Mouse (Mus musculus): ENCODE data around the gene Cdkal1.

Cdkal1 gene

DNA sequence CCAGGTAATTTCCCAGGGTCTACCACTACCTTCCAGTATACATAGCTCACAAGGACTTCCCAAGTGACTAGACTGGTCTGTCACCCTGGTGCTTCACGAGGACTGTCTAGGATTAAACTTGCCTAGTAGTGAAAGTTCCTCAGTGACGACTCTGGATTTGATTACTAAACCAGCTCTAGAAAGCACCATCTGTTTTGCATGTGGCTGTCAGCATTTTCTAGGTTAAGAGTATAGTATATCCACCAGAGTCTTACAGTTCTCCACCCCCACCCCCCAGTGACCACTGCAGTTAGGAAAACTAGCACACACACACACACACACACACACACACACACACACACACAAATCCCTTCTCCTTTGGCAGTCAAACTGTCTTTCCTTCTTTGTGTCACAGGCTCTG lies 670.9 kb downstream of the Cdkal1 start:
- DNase-seq (ENCODE audit: low spot score in 2 of 2): no peak

DNA sequence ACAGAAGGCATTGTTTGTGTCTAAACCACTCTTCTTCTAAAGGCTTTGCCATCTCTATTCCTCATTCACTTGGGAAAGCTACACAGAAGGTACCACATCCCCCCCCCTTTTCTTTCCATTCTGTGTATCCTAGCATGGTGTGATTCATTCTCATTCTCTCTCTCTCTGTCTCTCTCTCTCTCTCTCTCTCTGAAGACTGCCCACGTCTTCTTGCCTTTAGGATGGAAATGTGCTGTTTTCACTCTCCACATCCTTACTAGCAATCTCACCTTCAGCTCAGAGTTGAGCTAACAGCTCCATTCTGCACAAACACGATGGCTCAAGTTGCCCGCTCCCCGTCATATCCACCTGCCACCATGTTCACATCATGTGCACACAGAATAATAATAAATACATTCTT lies 675.6 kb downstream of the Cdkal1 start:
- DNase-seq (ENCODE audit: low spot score in 2 of 2): no peak

DNA sequence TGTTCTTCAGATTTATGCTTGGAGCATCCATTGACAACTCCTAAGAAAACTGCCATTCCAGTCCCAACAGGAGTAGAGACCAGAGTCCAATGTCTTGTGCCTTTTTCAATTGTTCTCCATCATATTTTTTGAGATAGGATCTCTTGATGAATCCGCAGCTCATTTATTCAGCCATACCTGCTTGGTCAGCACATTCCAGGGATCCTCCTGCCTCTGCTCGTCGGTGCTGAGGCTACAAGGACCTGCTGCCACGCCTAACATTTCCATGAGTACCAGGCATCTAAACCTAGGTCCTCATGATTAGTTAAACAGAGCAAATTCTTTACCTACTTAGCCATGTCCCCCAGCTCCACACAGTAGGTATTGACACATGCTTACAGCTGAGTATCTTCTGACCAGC lies 676.2 kb downstream of the Cdkal1 start:
- no peak for DNase-seq (ENCODE audit: low spot score in 2 of 2)

DNA sequence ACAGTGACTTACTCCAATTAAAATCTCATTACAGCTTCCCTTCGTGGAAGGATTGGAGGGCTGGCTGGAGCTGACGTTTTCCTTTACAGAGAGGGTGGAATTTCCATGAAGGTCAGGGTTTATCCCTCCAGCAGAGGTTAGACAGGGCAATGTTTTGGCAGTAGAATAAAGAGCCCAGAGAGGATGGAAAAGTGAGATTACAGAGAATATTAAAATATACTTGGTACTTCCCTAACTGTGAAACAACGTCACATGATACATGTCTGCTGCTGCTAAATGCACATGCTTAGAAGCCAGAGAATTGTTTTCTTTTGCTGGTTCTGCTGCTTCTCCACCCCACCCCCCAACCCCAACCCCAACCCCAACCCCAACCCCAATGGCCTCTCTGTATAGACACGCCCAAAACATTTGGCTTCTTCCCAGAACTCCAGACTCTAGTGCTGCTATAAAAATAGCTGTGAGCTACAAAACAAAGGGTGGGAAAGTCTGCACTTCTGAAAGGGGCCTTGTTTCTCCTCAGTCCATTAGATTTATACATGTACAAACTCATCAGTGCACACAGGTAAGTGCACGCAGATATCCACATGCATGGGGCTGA lies 677.5 kb downstream of the Cdkal1 start:
- DNase-seq (ENCODE audit: low spot score in 2 of 2): no peak

DNA sequence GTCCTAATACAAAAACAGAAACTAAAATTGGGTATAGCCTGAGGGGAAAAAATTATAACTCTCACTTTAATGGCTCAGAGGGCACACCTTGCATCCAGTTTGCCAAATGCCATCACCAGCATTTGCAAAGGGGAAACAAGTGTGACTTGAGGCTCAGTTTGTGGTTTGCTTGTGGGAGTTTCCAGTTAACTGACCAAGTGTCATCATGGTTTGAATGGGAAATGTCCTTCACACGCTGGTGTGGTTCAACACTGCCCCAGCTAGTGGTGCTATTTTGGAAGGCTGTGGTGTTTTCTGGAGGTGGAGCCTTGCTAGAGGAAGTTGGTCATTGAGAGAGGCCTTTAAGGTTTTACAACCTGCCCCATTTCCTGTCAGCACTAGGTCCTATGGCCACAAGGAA lies 686.1 kb downstream of the Cdkal1 start:
- DNase-seq (ENCODE audit: low spot score in 2 of 2): no peak

DNA sequence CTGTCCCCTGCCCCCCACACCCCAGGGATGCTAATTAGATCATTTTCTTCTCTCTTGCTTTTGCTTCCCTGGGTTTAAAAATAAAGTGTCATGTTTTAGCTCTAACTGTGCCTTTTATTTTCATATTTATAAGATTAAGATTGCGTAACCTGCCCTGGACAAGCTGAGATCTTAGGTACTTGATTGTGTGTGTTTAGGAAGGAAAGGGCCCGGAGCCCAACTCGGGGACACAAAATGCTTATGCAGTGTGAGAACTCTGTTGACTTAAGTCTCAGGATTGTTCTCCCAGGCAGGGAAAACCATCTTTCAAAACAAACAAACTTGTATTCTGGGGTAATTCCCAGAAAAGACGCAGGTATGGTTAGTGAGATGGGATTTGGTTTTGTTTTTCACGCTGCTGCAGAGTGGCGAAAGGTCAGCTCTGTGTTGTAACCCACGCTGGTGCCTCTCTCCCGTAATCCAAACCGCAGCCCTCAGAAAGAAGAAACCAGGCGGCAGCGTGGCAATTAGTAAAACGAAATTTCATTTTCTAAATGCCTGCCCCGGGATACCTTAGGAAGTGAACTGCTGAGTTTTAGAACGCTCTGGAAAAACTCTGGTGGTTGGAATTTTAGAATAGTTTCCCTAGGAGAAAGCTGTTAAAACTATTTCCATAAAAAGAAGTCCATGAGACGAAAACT lies 690.5 kb downstream of the Cdkal1 start:
- no peak for DNase-seq (ENCODE audit: low spot score in 2 of 2)

DNA sequence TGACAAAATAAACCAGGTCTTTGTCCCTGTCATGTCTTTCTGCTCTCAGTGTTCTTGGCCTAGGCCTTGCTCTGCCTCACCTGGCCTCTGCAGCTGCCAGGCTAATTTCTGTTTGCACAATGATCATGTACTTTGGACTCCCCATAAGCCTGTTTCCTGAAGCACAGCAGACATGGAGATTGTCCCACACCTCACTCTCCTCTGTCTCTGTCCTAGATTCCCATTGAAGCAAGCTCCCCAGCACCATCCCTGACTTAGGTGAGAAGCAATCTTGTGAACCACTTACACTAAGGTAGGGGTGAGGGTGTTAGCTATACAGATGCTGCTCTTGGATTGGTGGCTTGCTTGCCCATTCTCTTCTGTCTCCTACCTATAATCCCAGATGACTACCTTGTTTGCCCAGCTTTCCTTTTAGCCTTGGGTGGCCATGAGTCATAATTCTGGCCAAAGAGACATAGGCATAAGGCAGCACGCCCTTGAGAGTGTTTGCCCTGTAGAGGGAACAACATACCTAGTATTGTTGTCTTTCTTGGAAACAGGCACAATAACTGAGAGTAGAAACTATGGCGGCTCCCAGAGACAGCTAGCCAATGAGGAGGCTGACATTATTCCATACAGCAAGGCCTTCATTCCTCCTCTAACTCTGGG lies 692.5 kb downstream of the Cdkal1 start:
- DNase-seq (ENCODE audit: low spot score in 2 of 2): no peak

DNA sequence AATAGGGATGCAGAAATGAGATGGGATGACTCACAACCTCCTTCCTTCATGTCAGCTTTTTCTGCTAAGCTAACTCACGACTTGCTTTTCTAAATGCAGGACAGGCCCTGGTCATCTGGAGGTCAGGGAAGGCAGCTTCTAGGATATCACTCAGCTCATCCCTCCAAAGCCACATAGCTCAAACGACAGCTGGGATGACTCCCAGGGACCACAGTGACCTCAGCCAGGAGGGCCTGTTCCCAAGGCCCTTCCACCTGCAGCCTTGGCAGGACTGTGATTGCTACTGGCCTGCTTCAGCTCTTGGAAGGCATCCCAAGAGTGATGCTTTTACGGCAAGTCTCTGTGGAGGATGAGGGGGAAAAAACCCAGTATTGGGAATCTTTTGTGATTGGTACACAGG lies 693.0 kb downstream of the Cdkal1 start:
- DNase-seq (ENCODE audit: low spot score in 2 of 2): no peak

DNA sequence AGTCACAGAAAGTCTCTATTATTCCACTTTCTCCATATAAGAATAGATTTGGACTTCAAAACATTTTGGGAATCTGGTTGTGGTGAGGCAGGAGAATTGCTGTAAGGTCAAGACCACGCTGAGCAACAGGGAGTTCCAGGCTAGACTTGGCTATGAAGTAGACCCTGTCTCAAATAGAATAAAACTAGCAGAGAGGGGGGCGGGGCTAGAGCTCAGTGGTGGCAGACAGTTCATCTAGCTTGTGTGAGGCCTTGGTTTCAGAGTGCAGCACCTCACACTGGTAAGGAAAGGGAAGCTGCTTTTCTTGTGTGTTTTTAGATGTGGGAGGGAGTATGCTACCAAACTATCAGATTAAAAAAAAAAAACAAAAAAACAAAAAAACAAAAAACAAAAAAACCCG lies 694.0 kb downstream of the Cdkal1 start:
- DNase-seq (ENCODE audit: low spot score in 2 of 2): no peak

DNA sequence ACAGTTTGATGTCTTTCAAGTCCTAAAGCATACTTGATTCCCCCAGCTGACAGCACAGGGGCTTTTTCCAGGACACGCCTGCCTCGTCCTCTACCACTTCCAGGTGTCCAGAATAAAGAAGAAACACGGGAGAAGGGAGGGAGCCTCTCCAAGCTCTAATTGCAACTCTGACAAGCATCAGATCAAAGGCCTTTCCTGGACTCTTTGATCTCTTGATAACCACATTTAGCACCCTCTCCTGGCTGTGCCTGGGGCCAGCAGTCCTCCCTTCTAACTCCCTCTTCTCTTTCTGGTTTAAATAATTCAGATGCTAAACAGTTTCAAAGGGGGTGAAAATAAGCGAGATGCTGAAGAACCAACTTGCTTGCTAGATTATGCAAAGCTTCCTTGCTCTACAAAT lies 698.8 kb downstream of the Cdkal1 start:
- no peak for DNase-seq (ENCODE audit: low spot score in 2 of 2)

DNA sequence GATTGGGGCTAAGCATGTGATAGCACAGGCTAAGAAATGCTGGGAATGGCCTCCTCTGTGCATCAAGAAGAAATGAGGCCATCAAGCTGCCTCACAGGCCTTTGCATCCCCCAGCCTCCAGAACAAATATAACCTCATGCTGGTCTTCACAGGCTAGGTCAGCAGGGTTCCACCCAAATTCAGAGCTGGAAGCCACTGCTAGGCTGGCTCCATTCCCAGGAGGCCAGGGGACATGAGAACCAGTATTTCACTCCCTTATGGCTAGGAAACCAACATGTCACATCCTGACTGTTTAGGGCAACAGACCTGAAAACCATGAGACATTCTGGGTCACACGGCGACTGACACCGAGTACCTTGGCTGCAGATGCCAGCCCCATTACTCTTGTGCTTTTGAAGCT lies 700.2 kb downstream of the Cdkal1 start:
- DNase-seq (ENCODE audit: low spot score in 2 of 2): no peak

DNA sequence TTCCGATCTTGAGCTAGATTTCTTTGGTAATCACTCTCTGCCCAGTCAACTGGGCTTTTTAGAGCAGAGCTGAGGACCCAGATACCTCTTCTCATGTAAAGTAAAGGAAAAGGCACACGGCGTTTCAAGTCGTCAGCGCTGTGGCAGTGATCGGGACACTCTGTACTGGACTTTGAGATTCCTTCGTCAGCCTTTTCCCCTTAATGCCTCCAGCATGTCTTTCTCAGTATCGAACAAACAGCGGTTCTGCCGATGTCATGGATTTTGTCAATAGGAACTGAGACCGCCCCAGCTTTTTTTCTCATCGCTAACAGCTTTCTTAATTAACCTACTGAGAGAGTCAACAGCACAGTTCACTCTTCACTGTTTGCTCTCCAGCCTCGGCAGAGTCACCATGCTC lies 705.4 kb downstream of the Cdkal1 start:
- no peak for DNase-seq (ENCODE audit: low spot score in 2 of 2)

DNA sequence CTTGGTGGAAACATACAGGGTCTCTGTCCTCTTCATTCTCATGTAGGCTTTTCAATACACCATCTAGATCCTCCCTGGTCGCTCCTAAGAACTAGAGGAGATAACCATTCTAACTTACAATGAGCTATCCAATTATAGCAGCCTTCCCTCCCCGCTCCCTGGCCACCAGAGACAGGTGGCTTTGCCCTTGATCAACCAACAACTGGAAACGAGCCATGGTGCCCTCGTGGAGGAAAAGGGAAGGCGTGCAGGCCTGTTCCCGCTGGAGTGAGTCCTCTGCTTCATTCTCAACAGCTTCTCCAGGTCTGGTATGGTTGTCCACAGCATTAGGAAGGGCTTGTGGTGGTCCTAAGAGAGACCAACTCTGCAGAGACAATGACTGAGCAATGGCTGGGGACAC lies 706.1 kb downstream of the Cdkal1 start:
- DNase-seq (ENCODE audit: low spot score in 2 of 2): no peak

DNA sequence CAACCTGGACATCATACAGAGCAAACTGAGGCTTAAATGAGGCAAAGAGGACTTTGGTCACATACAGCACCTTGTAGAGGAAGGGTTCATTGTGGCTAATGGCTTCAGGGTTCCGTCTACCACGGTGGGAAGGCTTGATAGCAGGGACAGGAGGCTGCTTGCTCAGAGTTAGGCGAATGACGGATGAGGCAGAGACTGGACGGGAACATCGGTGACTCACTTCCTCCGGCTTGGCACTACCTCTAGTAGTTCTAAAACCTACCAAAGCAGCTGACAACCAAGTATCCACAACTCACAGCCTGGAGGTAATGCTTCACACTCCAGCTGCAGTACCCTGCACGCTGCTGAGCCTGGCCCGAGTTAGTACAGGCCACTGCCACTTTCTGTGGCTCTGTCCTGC lies 706.9 kb downstream of the Cdkal1 start:
- no peak for DNase-seq (ENCODE audit: low spot score in 2 of 2)

Measured in spleen, postnatal 14 days (tissue).